Mouse (Mus musculus) MEL (cell line): ENCODE measurements around the gene Gm43720. TPM values are rescaled to one million over a fixed set of nuclear protein-coding genes. Genes with fewer than 3 reads are reported as not detected.

Experiments used
- DNase-seq: peaks from one replicate; pipeline ENCODE4 v3.0.0; 2011; ENCODE audit warnings: low read depth, low spot score
- H3K27ac ChIP-seq: 2 replicates; pipeline ENCODE4 v1.5.1; 2012; ENCODE audit warnings: low read depth, mild to moderate bottlenecking, control low read depth, low read length, moderate library complexity; ENCODE audit not compliant: control insufficient read depth
- H3K27me3 ChIP-seq, 2 experiments: fragments of 150-350 bp in 1 of 2; sonication (generic) in 1 of 2; 2 replicates each; pipeline ENCODE4 v1.6.1; 2012; ENCODE audit warnings: low read length in 2 of 2, mild to moderate bottlenecking in 2 of 2, improper control_type of control experiment in 1 of 2, moderate library complexity in 1 of 2; ENCODE audit not compliant: insufficient read depth in 2 of 2, control insufficient read depth in 1 of 2
- H3K36me3 ChIP-seq, 2 experiments: 2 replicates each; pipeline ENCODE4 v1.6.1; 2012 to 2014; ENCODE audit warnings: low read length in 2 of 2, improper control_type of control experiment in 1 of 2, inconsistent platforms in 1 of 2, mild to moderate bottlenecking in 1 of 2; ENCODE audit not compliant: insufficient read depth in 2 of 2, control insufficient read depth in 1 of 2
- H3K4me1 ChIP-seq, 2 experiments: fragments of 150-350 bp in 1 of 2; sonication (generic) in 1 of 2; 2 replicates each; pipeline ENCODE4 v1.6.1; 2012; ENCODE audit warnings: low read length in 2 of 2, improper control_type of control experiment in 1 of 2, mild to moderate bottlenecking in 1 of 2; ENCODE audit not compliant: insufficient read depth in 2 of 2, control insufficient read depth in 1 of 2
- H3K4me3 ChIP-seq, 2 experiments: fragments of 150-350 bp in 1 of 2; sonication (generic) in 1 of 2; 2 replicates each; pipeline ENCODE4 v1.5.1; 2012; ENCODE audit warnings: low read depth in 2 of 2, low read length in 2 of 2, mild to moderate bottlenecking in 2 of 2, moderate library complexity in 2 of 2, control low read depth in 1 of 2, improper control_type of control experiment in 1 of 2; ENCODE audit not compliant: control insufficient read depth in 1 of 2, insufficient read depth in 1 of 2
- H3K79me2 ChIP-seq: 2 replicates; pipeline ENCODE4 v1.6.1; 2012; ENCODE audit warnings: mild to moderate bottlenecking, low read length, moderate library complexity; ENCODE audit not compliant: control insufficient read depth, poor library complexity, insufficient read depth
- H3K9ac ChIP-seq: 2 replicates; pipeline ENCODE4 v1.6.1; 2012; ENCODE audit warnings: low read depth, mild to moderate bottlenecking, control low read depth, low read length, moderate library complexity; ENCODE audit not compliant: control insufficient read depth, poor library complexity, severe bottlenecking
- H3K9me3 ChIP-seq: fragments of 150-350 bp; sonication (generic); replicated peaks from 2 replicates; pipeline ENCODE4 v1.6.1; 2012; ENCODE audit warnings: mild to moderate bottlenecking, low read length, improper control_type of control experiment, moderate library complexity; ENCODE audit not compliant: insufficient read depth
- BHLHE40 ChIP-seq: IDR thresholded peaks from 2 replicates; pipeline ENCODE4 v1.6.1; 2012; ENCODE audit warnings: low read depth, mild to moderate bottlenecking, inconsistent platforms, low read length, improper control_type of control experiment, borderline replicate concordance
- CHD1 ChIP-seq: IDR thresholded peaks from 2 replicates; pipeline ENCODE4 v1.6.1; 2012; ENCODE audit warnings: low read depth, mild to moderate bottlenecking, inconsistent platforms, low read length, improper control_type of control experiment
- CHD2 ChIP-seq: IDR thresholded peaks from 2 replicates; pipeline ENCODE4 v1.6.1; 2011; ENCODE audit warnings: low read length, improper control_type of control experiment
- CTCF ChIP-seq, 3 experiments: IDR thresholded peaks in 2 of 3; conservative IDR thresholded peaks in 1 of 3; 2 replicates each; pipeline ENCODE4 v1.5.1; 2011 to 2012; ENCODE audit warnings: low read length in 3 of 3, low read depth in 2 of 3, mild to moderate bottlenecking in 2 of 3, improper control_type of control experiment in 1 of 3, inconsistent platforms in 1 of 3, mixed read lengths in 1 of 3, moderate library complexity in 1 of 3; ENCODE audit not compliant: control insufficient read depth in 1 of 3, insufficient read depth in 1 of 3, poor library complexity in 1 of 3, severe bottlenecking in 1 of 3
- E2F4 ChIP-seq: IDR thresholded peaks from 2 replicates; pipeline ENCODE4 v1.6.1; 2011; ENCODE audit warnings: low read depth, low read length, improper control_type of control experiment, borderline replicate concordance
- ELF1 ChIP-seq: IDR thresholded peaks from 2 replicates; pipeline ENCODE4 v1.6.1; 2014; ENCODE audit warnings: low read depth, mild to moderate bottlenecking, inconsistent platforms, low read length, improper control_type of control experiment, moderate library complexity
- EP300 ChIP-seq, 2 experiments: IDR thresholded peaks; 2 replicates each; pipeline ENCODE4 v1.6.1; 2011; ENCODE audit warnings: improper control_type of control experiment in 2 of 2, low read length in 2 of 2, low read depth in 1 of 2, mild to moderate bottlenecking in 1 of 2
- ETS1 ChIP-seq: IDR thresholded peaks from 2 replicates; pipeline ENCODE4 v1.6.1; 2012; ENCODE audit warnings: low read depth, mild to moderate bottlenecking, inconsistent platforms, low read length, improper control_type of control experiment, moderate library complexity
- GABPA ChIP-seq: IDR thresholded peaks from 2 replicates; pipeline ENCODE4 v1.6.1; 2012; ENCODE audit warnings: low read depth, mild to moderate bottlenecking, inconsistent platforms, low read length, improper control_type of control experiment, moderate library complexity
- GATA1 ChIP-seq: IDR thresholded peaks from 2 replicates; pipeline ENCODE4 v1.6.1; 2011; ENCODE audit warnings: low read depth, low read length, improper control_type of control experiment
- HCFC1 ChIP-seq: IDR thresholded peaks from 2 replicates; pipeline ENCODE4 v1.6.1; 2012; ENCODE audit warnings: low read depth, mild to moderate bottlenecking, inconsistent platforms, low read length, improper control_type of control experiment, moderate library complexity
- JUND ChIP-seq: IDR thresholded peaks from 2 replicates; pipeline ENCODE4 v1.6.1; 2011; ENCODE audit warnings: low read depth, mild to moderate bottlenecking, improper control_type of control experiment, low read length
- MEF2A ChIP-seq: IDR thresholded peaks from 2 replicates; pipeline ENCODE4 v1.6.1; 2014; ENCODE audit warnings: low read depth, mild to moderate bottlenecking, inconsistent platforms, low read length, improper control_type of control experiment; ENCODE audit not compliant: poor library complexity, insufficient replicate concordance, severe bottlenecking; ENCODE audit errors: extremely low read depth
- MXI1 ChIP-seq: IDR thresholded peaks from 2 replicates; pipeline ENCODE4 v1.6.1; 2011; ENCODE audit warnings: mild to moderate bottlenecking, low read depth, low read length, improper control_type of control experiment
- MYB ChIP-seq: IDR thresholded peaks from 2 replicates; pipeline ENCODE4 v1.6.1; 2011; ENCODE audit warnings: mild to moderate bottlenecking, low read depth, low read length, improper control_type of control experiment
- NELFE ChIP-seq: IDR thresholded peaks from 2 replicates; pipeline ENCODE4 v1.6.1; 2011; ENCODE audit warnings: low read depth, low read length, improper control_type of control experiment
- NRF1 ChIP-seq: IDR thresholded peaks from 2 replicates; pipeline ENCODE4 v1.6.1; 2014; ENCODE audit warnings: low read depth, mild to moderate bottlenecking, inconsistent platforms, low read length, improper control_type of control experiment, moderate library complexity; ENCODE audit not compliant: poor library complexity, insufficient read depth, severe bottlenecking
- POLR2A ChIP-seq, 2 experiments: IDR thresholded peaks; 2 replicates each; pipeline ENCODE4 v1.6.1; 2011 to 2012; ENCODE audit warnings: low read length in 2 of 2, mild to moderate bottlenecking in 2 of 2, control low read depth in 1 of 2, improper control_type of control experiment in 1 of 2, low read depth in 1 of 2, moderate library complexity in 1 of 2; ENCODE audit not compliant: control insufficient read depth in 1 of 2, insufficient read depth in 1 of 2, poor library complexity in 1 of 2
- POLR2AphosphoS5 ChIP-seq: IDR thresholded peaks from 2 replicates; pipeline ENCODE4 v1.6.1; 2012; ENCODE audit warnings: low read depth, borderline replicate concordance, mild to moderate bottlenecking, inconsistent platforms, low read length, moderate library complexity, mixed read lengths
- RAD21 ChIP-seq: IDR thresholded peaks from 2 replicates; pipeline ENCODE4 v1.6.1; 2011; ENCODE audit warnings: mild to moderate bottlenecking, low read depth, low read length, improper control_type of control experiment
- RCOR1 ChIP-seq: IDR thresholded peaks from 2 replicates; pipeline ENCODE4 v1.6.1; 2012; ENCODE audit warnings: low read depth, mild to moderate bottlenecking, inconsistent platforms, low read length, improper control_type of control experiment
- SIN3A ChIP-seq: IDR thresholded peaks from 2 replicates; pipeline ENCODE4 v1.6.1; 2012; ENCODE audit warnings: low read length, improper control_type of control experiment, inconsistent platforms
- SMC3 ChIP-seq: IDR thresholded peaks from 2 replicates; pipeline ENCODE4 v1.6.1; 2011; ENCODE audit warnings: low read depth, low read length, improper control_type of control experiment
- TBP ChIP-seq: IDR thresholded peaks from 2 replicates; pipeline ENCODE4 v1.8.0; 2011; ENCODE audit warnings: low read depth, low read length, improper control_type of control experiment
- TCF12 ChIP-seq: IDR thresholded peaks from 2 replicates; pipeline ENCODE4 v1.6.1; 2014; ENCODE audit warnings: low read depth, mild to moderate bottlenecking, inconsistent platforms, low read length, improper control_type of control experiment, moderate library complexity
- USF2 ChIP-seq, 2 experiments: IDR thresholded peaks; 2 replicates each; pipeline ENCODE4 v1.6.1; 2011 to 2012; ENCODE audit warnings: improper control_type of control experiment in 2 of 2, low read length in 2 of 2, borderline replicate concordance in 1 of 2, inconsistent platforms in 1 of 2, low read depth in 1 of 2, mild to moderate bottlenecking in 1 of 2; ENCODE audit not compliant: insufficient read depth in 1 of 2
- ZC3H11A ChIP-seq: IDR thresholded peaks from 2 replicates; pipeline ENCODE4 v1.6.1; 2012; ENCODE audit warnings: low read depth, mild to moderate bottlenecking, inconsistent platforms, low read length, improper control_type of control experiment
- ZKSCAN1 ChIP-seq: IDR thresholded peaks from 2 replicates; pipeline ENCODE4 v1.6.1; 2012; ENCODE audit warnings: low read depth, mild to moderate bottlenecking, inconsistent platforms, low read length, improper control_type of control experiment, moderate library complexity
- ZMIZ1 ChIP-seq: IDR thresholded peaks from 2 replicates; pipeline ENCODE4 v1.6.1; 2012; ENCODE audit warnings: low read depth, mild to moderate bottlenecking, inconsistent platforms, low read length, improper control_type of control experiment, moderate library complexity
- polyA plus RNA-seq, 2 experiments: library from polyadenylated mRNA; stranded (reverse) in 1 of 2; unstranded in 1 of 2; fragments of >175 nt in 1 of 2; fragments of >200 nt in 1 of 2; gene quantifications; 2 replicates each; pipeline versions ENCODE4 v1.2.1 to v1.2.4; 2012; ENCODE audit warnings: low replicate concordance in 2 of 2, low read depth in 1 of 2; ENCODE audit not compliant: insufficient read length in 2 of 2, insufficient read depth in 1 of 2, missing spikeins in 1 of 2
- total RNA-seq: library from RNA; depleted of rRNA; stranded (reverse); fragments of 300-350 nt; gene quantifications from 2 replicates; pipeline ENCODE4 v1.2.3, GENCODE M21; 2012

Gene Gm43720
- total and polyA plus RNA-seq, 3 experiments = not detected

GRCm38 (mm10) chr5:138263260-138264206 lies 16.2 kb downstream of the Gm43720 start, which contains the start of gene BC037034 (continued):
- TF ChIP-seq CHD2 (no peak), JUND (no peak), HCFC1 (peak; percentile 80), TCF12 (peak; percentile 69), BHLHE40 (no peak), ZMIZ1 (0 out of 2 replicates have a peak, but pooled peaks have one; percentile 43), CTCF (IDR thresholded peaks at IDR 0.05 in 2 of 3, conservative IDR thresholded peaks at IDR 0.05 in 1 of 3; ENCODE audit: control insufficient read depth in 1 of 3, insufficient read depth in 1 of 3, low read depth in 2 of 3, low read length in 3 of 3, poor library complexity in 1 of 3, severe bottlenecking in 1 of 3) (no peak), E2F4 (no peak), ETS1 (peak; percentile 20; the same call in 1 of the 2 replicates)

GRCm38 (mm10) chr5:138262582-138263240 lies 17.0 kb downstream of the Gm43720 start:
- peaks cover 6 to 55% of the 10 kb centered on the region in 2 experiments for H3K4me1 ChIP-seq
- H3K9ac ChIP-seq = peak overlapping the region; percentile 93
- peak overlapping the region; percentile 100 for H3K27ac ChIP-seq
- H3K79me2 ChIP-seq = peaks cover 48% of the 10 kb centered on the region
- H3K9me3 ChIP-seq = no peaks in the 10 kb centered on the region
- peak; percentile 51 for DNase-seq
- H3K36me3 ChIP-seq = peaks cover 3 to 49% of the 10 kb centered on the region in 2 experiments; a peak in 3 of 4 replicates
- no peaks in the 10 kb centered on the region for H3K27me3 ChIP-seq
- H3K4me3 ChIP-seq = peak overlapping the region; percentile 68 to 89
- TF ChIP-seq HCFC1 = no peak
- no peak for TF ChIP-seq CHD2
- TF ChIP-seq CHD1 = peak; percentile 77; the same call in 1 of the 2 replicates
- TF ChIP-seq MXI1 = no peak; the same call in none of the 2 replicates
- no peak for TF ChIP-seq JUND
- no peak for TF ChIP-seq SIN3A
- TF ChIP-seq TBP = 0 out of 2 replicates have a peak, but pooled peaks have one; percentile 24
- 0 out of 4 replicates have a peak, but pooled peaks of 1 of the 2 experiments have one; percentile 8 for TF ChIP-seq EP300 (IDR thresholded peaks at IDR 0.05; ENCODE audit: low read depth in 1 of 2, low read length in 2 of 2)
- no peak for TF ChIP-seq E2F4
- TF ChIP-seq NRF1 = no peak
- TF ChIP-seq RCOR1 = no peak
- no peak for TF ChIP-seq NELFE
- TF ChIP-seq ZKSCAN1 = no peak
- no peak for TF ChIP-seq RAD21
- no peak for TF ChIP-seq TCF12
- no peak for TF ChIP-seq MEF2A
- TF ChIP-seq ELF1 = no peak
- TF ChIP-seq POLR2A (IDR thresholded peaks at IDR 0.05; ENCODE audit: control insufficient read depth in 1 of 2, insufficient read depth in 1 of 2, low read depth in 1 of 2, low read length in 2 of 2, poor library complexity in 1 of 2) = peak; percentile 27 to 31; a peak in 1 of 4 replicates
- TF ChIP-seq ZC3H11A = no peak
- no peak for TF ChIP-seq GABPA
- no peak; the same call in 1 of the 2 replicates for TF ChIP-seq SMC3
- no peak for TF ChIP-seq GATA1
- no peak for TF ChIP-seq MYB
- TF ChIP-seq POLR2AphosphoS5 = no peak
- TF ChIP-seq CTCF (IDR thresholded peaks at IDR 0.05 in 2 of 3, conservative IDR thresholded peaks at IDR 0.05 in 1 of 3; ENCODE audit: control insufficient read depth in 1 of 3, insufficient read depth in 1 of 3, low read depth in 2 of 3, low read length in 3 of 3, poor library complexity in 1 of 3, severe bottlenecking in 1 of 3) = 0 out of 6 replicates have a peak, but pooled peaks of 2 of the 3 experiments have one; percentile 1 to 6
- no peak for TF ChIP-seq USF2 (IDR thresholded peaks at IDR 0.05; ENCODE audit: borderline replicate concordance in 1 of 2, insufficient read depth in 1 of 2, low read depth in 1 of 2, low read length in 2 of 2)
